Mouse (Mus musculus) frontal cortex, adult 2 months (tissue): ENCODE results near the gene Gimap3. TPM values are rescaled to one million over a fixed set of nuclear protein-coding genes. Genes with fewer than 3 reads are reported as not detected.

Experiments
- DNase-seq, 2 experiments: peaks; one replicate each; pipeline ENCODE4 v3.0.0; 2022; ENCODE audit warnings: low spot score in 1 of 2; ENCODE audit errors: extremely low spot score in 1 of 2
- polyA plus RNA-seq: library from polyadenylated mRNA; depleted of rRNA; stranded (reverse); fragments of >200 nt; gene quantifications from 2 replicates; pipeline ENCODE4 v1.2.3, GENCODE M21; 2012; rRNA removed

Gimap3 gene
- polyA plus RNA-seq, 1 experiment = 0.28 TPM

- no peak for DNase-seq
Measured at GRCm38 (mm10) chr6:48745490-48745889, 25.2 kb downstream of the Gimap3 start.

GRCm38 (mm10) chr6:48742422-48743351 is 28.0 kb downstream of the Gimap3 start:
- DNase-seq = no peak

- no peak for DNase-seq
Measured at GRCm38 (mm10) chr6:48741711-48742206, 28.9 kb downstream of the Gimap3 start.

- DNase-seq = no peak
Measured at GRCm38 (mm10) chr6:48741273-48741672, 29.4 kb downstream of the Gimap3 start.

- no peak for DNase-seq
Measured at GRCm38 (mm10) chr6:48740501-48741169, 30.0 kb downstream of the Gimap3 start.

GRCm38 (mm10) chr6:48739780-48740055 is 30.9 kb downstream of the Gimap3 start:
- no peak for DNase-seq

GRCm38 (mm10) chr6:48738961-48739779 is 31.5 kb downstream of the Gimap3 start, which contains the start of gene Gimap1:
TSS of gene Gimap1 (plus strand) at chr6:48739054.
- no peak for DNase-seq

GRCm38 (mm10) chr6:48737688-48738087 is 33.0 kb downstream of the Gimap3 start:
- no peak for DNase-seq

GRCm38 (mm10) chr6:48737053-48737452 is 33.6 kb downstream of the Gimap3 start:
- no peak for DNase-seq

GRCm38 (mm10) chr6:48733660-48734059 is 37.0 kb downstream of the Gimap3 start:
- no peak for DNase-seq

- no peak for DNase-seq
Measured at GRCm38 (mm10) chr6:48732864-48733304, 37.8 kb downstream of the Gimap3 start.

GRCm38 (mm10) chr6:48727761-48728160 is 42.9 kb downstream of the Gimap3 start:
- DNase-seq = no peak

- DNase-seq = peak; percentile 11 to 45
Measured at GRCm38 (mm10) chr6:48725476-48725875, 45.2 kb downstream of the Gimap3 start.

- DNase-seq = no peak
Measured at GRCm38 (mm10) chr6:48723468-48723867, 47.2 kb downstream of the Gimap3 start.

GRCm38 (mm10) chr6:48720326-48720725 is 50.3 kb downstream of the Gimap3 start:
- peak in 1 of 2 experiments; percentile 2 for DNase-seq

GRCm38 (mm10) chr6:48718455-48718854 is 52.2 kb downstream of the Gimap3 start, which contains the start of the genes Gm28053 and Gimap7:
TSS of gene Gm28053 (plus strand) at chr6:48718607.
TSS of gene Gimap7 (plus strand) at chr6:48718621.
- DNase-seq = no peak

Other genes starting within 250 kb of the Gimap3 start
- 448 and 479 TPM in 2 replicates for gene Atp6v0e2, start 233.2 kb downstream of the Gimap3 start, polyA plus RNA-seq
- 25.4 and 29.2 TPM in 2 replicates for gene Lrrc61, start 216.1 kb downstream of the Gimap3 start, polyA plus RNA-seq
- 12.8 and 19.2 TPM in 2 replicates for gene Rarres2, start 198.1 kb downstream of the Gimap3 start, polyA plus RNA-seq
- gene Gm45021, start 181.2 kb downstream of the Gimap3 start, polyA plus RNA-seq = not detected in 2 replicates
- gene Repin1, start 177.0 kb downstream of the Gimap3 start, polyA plus RNA-seq = 85.2 and 91.0 TPM in 2 replicates
- not detected in 2 replicates for gene Gm44965, start 176.9 kb downstream of the Gimap3 start, polyA plus RNA-seq
- gene Zfp775, start 168.8 kb downstream of the Gimap3 start, polyA plus RNA-seq = 6.2 and 6.3 TPM in 2 replicates
- 22.3 and 22.7 TPM in 2 replicates for gene AI854703, start 144.1 kb downstream of the Gimap3 start, polyA plus RNA-seq
- 1.4 and 2.1 TPM in 2 replicates for gene Gimap8, start 123.6 kb downstream of the Gimap3 start, polyA plus RNA-seq
- 0.46 and 0.90 TPM in 2 replicates for gene Gimap9, start 94.7 kb downstream of the Gimap3 start, polyA plus RNA-seq
- 0.68 and 0.69 TPM in 2 replicates for gene Gimap4, start 86.3 kb downstream of the Gimap3 start, polyA plus RNA-seq
- 4.0 and 4.5 TPM in 2 replicates for gene Gimap6, start 62.6 kb downstream of the Gimap3 start, polyA plus RNA-seq
- 0.54 and 2.1 TPM in 2 replicates for gene Gm28053, start 52.2 kb downstream of the Gimap3 start, polyA plus RNA-seq
- gene Gimap7, start 52.2 kb downstream of the Gimap3 start, polyA plus RNA-seq = not detected in 2 replicates
- 1.6 TPM in 2 replicates for gene Gimap1, start 31.8 kb downstream of the Gimap3 start, polyA plus RNA-seq
- 0.67 and 0.82 TPM in 2 replicates for gene Gimap5, start 24.7 kb downstream of the Gimap3 start, polyA plus RNA-seq
- 23.7 and 28.1 TPM in 2 replicates for gene Tmem176a, start 70.1 kb upstream of the Gimap3 start, polyA plus RNA-seq
- 80.2 and 89.1 TPM in 2 replicates for gene Tmem176b, start 70.6 kb upstream of the Gimap3 start, polyA plus RNA-seq
- 0.10 and 0.38 TPM in 2 replicates for gene Aoc1, start 102.0 kb upstream of the Gimap3 start, polyA plus RNA-seq
- gene 1600015I10Rik, start 159.0 kb upstream of the Gimap3 start, polyA plus RNA-seq = 0.12 and 0.32 TPM in 2 replicates
- 0.11 TPM in 1 of 2 replicates, not detected in the other for gene Doxl2, start 204.1 kb upstream of the Gimap3 start, polyA plus RNA-seq
- gene Svs1, start 216.0 kb upstream of the Gimap3 start, polyA plus RNA-seq = not detected in 2 replicates